Mouse (Mus musculus) stomach, postnatal 0 days (tissue): ENCODE measurements around the gene Nt5c2. TPM values are rescaled to one million over a fixed set of nuclear protein-coding genes. Genes with fewer than 3 reads are reported as not detected.

Source experiments
- ATAC-seq: fragments of 200-750 bp; cut with Nextera tagmentation; 2 replicates; pipeline ENCODE4 v1.8.0; 2017; ENCODE audit not compliant: low FRiP score, low TSS enrichment
- DNase-seq: peaks from one replicate; pipeline ENCODE4 v3.0.0-alpha.2; 2016; ENCODE audit warnings: low spot score
- H3K27ac ChIP-seq: fragments of 300-500 bp; sonication (generic); replicated peaks from 2 replicates; pipeline ENCODE4 v1.5.1; 2014; ENCODE audit warnings: mild to moderate bottlenecking, control low read depth
- H3K27me3 ChIP-seq: fragments of 300-500 bp; sonication (generic); 2 replicates; pipeline ENCODE4 v1.6.1; 2014; ENCODE audit warnings: low read length; ENCODE audit not compliant: control insufficient read depth, insufficient read depth
- H3K36me3 ChIP-seq: fragments of 300-500 bp; sonication (generic); 2 replicates; pipeline ENCODE4 v1.6.1; 2014; ENCODE audit warnings: low read length, mixed read lengths; ENCODE audit not compliant: control insufficient read depth, insufficient read depth
- H3K4me1 ChIP-seq: fragments of 300-500 bp; sonication (generic); replicated peaks from 2 replicates; pipeline ENCODE4 v1.6.1; 2014; ENCODE audit warnings: antibody characterized with exemption; ENCODE audit not compliant: control insufficient read depth, insufficient read depth
- H3K4me2 ChIP-seq: fragments of 300-500 bp; sonication (generic); replicated peaks from 2 replicates; pipeline ENCODE4 v1.6.1; 2014; ENCODE audit warnings: low read depth, mild to moderate bottlenecking, control low read depth, moderate library complexity
- H3K4me3 ChIP-seq: fragments of 300-500 bp; sonication (generic); 2 replicates; pipeline ENCODE4 v1.5.1; 2014; ENCODE audit warnings: low read depth, low read length, control low read depth
- H3K9ac ChIP-seq: fragments of 300-500 bp; sonication (generic); 2 replicates; pipeline ENCODE4 v1.6.1; 2014; ENCODE audit warnings: mild to moderate bottlenecking, low read length, control low read depth, mixed read lengths
- H3K9me3 ChIP-seq: fragments of 300-500 bp; sonication (generic); 2 replicates; pipeline ENCODE4 v1.6.1; 2016; ENCODE audit warnings: low read length; ENCODE audit not compliant: control insufficient read depth
- CTCF ChIP-seq: IDR thresholded peaks from 2 replicates; pipeline ENCODE4 v1.5.1; 2016; ENCODE audit warnings: antibody characterized with exemption, low read depth, mild to moderate bottlenecking, moderate library complexity
- EP300 ChIP-seq: optimal IDR thresholded peaks from 2 replicates; pipeline ENCODE3; 2016; ENCODE audit warnings: antibody characterized with exemption
- WGBS: fragments of 180-500 bp; shearing (Covaris S2); extraction: QIAGEN DNeasy Blood & Tissue Kit; methylation state at CpG from one replicate; pipeline ENCODE4 v1.1.7; 2014; 5-methylcytosine and 5-hydroxymethylcytosine counted together
- polyA plus RNA-seq: library from polyadenylated mRNA; unstranded; fragments of >200 nt; fragmentation: Nextera tagmentation; extraction: Ambion mirVana; gene quantifications from 2 replicates; pipeline ENCODE4 v1.2.1, GENCODE M21; 2015

The Nt5c2 gene
- polyA plus RNA-seq, 1 experiment from 2014 or later, result 70.9 TPM

- ATAC-seq, result no peak
- H3K27me3 ChIP-seq, result no peaks in the 10 kb centered on the region
These were observed 24.8 kb downstream of the Nt5c2 start for GRCm38 (mm10) chr19:46990153-46990518.

GRCm38 (mm10) chr19:46989479-46990152 is 25.3 kb downstream of the Nt5c2 start:
- no peak overlapping the region for H3K9ac ChIP-seq
- no peak overlapping the region for H3K4me2 ChIP-seq
- TF ChIP-seq CTCF (no peak), EP300 (no peak)
- ATAC-seq (no peak), DNase-seq (no peak)
- H3K4me3 ChIP-seq, result no peak overlapping the region
- H3K9me3 ChIP-seq, result no peaks in the 10 kb centered on the region
- 73% methylated on average over 20 of the region's 20 CpGs for WGBS
- peak overlapping the region; percentile 49 for H3K27ac ChIP-seq
- no peaks in the 10 kb centered on the region for H3K36me3 ChIP-seq
- H3K4me1 ChIP-seq, result no peaks in the 10 kb centered on the region
- H3K27me3 ChIP-seq, result no peaks in the 10 kb centered on the region

More at GRCm38 (mm10) chr19:46990153-46990518, 24.8 kb downstream of the Nt5c2 start:
- no peaks in the 10 kb centered on the region for H3K4me1 ChIP-seq
- no peaks in the 10 kb centered on the region for H3K9me3 ChIP-seq
- no peak overlapping the region for H3K9ac ChIP-seq
- H3K36me3 ChIP-seq, result no peaks in the 10 kb centered on the region
- no peak overlapping the region for H3K4me2 ChIP-seq
- no peak for TF ChIP-seq CTCF
- TF ChIP-seq EP300, result no peak
- DNase-seq, result no peak
- H3K27ac ChIP-seq, result peak overlapping the region; percentile 49
- no peak overlapping the region for H3K4me3 ChIP-seq
- WGBS, result 87% methylated on average over 3 of the region's 3 CpGs

GRCm38 (mm10) chr19:46988231-46989087 is 26.5 kb downstream of the Nt5c2 start:
- Histone ChIP-seq H3K4me2 (no peak overlapping the region), H3K9ac (no peak overlapping the region), H3K9me3 (no peaks in the 10 kb centered on the region), H3K27me3 (no peaks in the 10 kb centered on the region), H3K4me3 (no peak overlapping the region), H3K4me1 (no peaks in the 10 kb centered on the region), H3K36me3 (no peaks in the 10 kb centered on the region), H3K27ac (peak overlapping the region; percentile 87)
- ATAC-seq (peak; percentile 90), DNase-seq (peak; percentile 93)
- peak; percentile 22; the same call in 1 of the 2 replicates for TF ChIP-seq CTCF
- TF ChIP-seq EP300, result no peak
- WGBS, result 36% methylated on average over 16 of the region's 16 CpGs

- ATAC-seq (no peak; the same call in 1 of the 2 replicates), DNase-seq (peak; percentile 54)
- Histone ChIP-seq H3K9ac (no peak overlapping the region), H3K27ac (peak overlapping the region; percentile 87), H3K4me3 (no peak overlapping the region), H3K27me3 (no peaks in the 10 kb centered on the region), H3K36me3 (no peaks in the 10 kb centered on the region), H3K9me3 (no peaks in the 10 kb centered on the region), H3K4me1 (no peaks in the 10 kb centered on the region), H3K4me2 (no peak overlapping the region)
- no peak for TF ChIP-seq CTCF
- TF ChIP-seq EP300, result no peak
- WGBS, result 65% methylated on average over 6 of the region's 6 CpGs
These were observed 27.3 kb downstream of the Nt5c2 start for GRCm38 (mm10) chr19:46987646-46988045.

GRCm38 (mm10) chr19:46984726-46985622 is 30.0 kb downstream of the Nt5c2 start:
- no peaks in the 10 kb centered on the region for H3K36me3 ChIP-seq
- H3K4me1 ChIP-seq, result no peaks in the 10 kb centered on the region
- no peaks in the 10 kb centered on the region for H3K27me3 ChIP-seq
- no peak overlapping the region for H3K4me3 ChIP-seq
- 0 out of 2 replicates have a peak overlapping the region, but pooled peaks have one; percentile 25 for H3K4me2 ChIP-seq
- no peak for TF ChIP-seq EP300
- no peak for TF ChIP-seq CTCF
- ATAC-seq (peak; percentile 46), DNase-seq (peak; percentile 60)
- H3K9me3 ChIP-seq, result no peaks in the 10 kb centered on the region
- no peak overlapping the region for H3K9ac ChIP-seq
- H3K27ac ChIP-seq, result peak overlapping the region; percentile 86
- 70% methylated on average over 13 of the region's 13 CpGs for WGBS
